Mouse (Mus musculus) layer of hippocampus, postnatal 14 days (tissue): ENCODE measurements around the gene Ehd1. TPM values are rescaled to one million over a fixed set of nuclear protein-coding genes. Genes with fewer than 3 reads are reported as not detected.
"Not testable (repeated sequence)": the region's sequence is repeated elsewhere in the genome, so short reads cannot be mapped to it uniquely, and the experiment has no call there.

ENCODE experiments used
- DNase-seq, 2 experiments: peaks; one replicate each; pipeline ENCODE4 v3.0.0; 2021 to 2022; ENCODE audit warnings: low spot score in 2 of 2, mixed read lengths in 1 of 2
- total RNA-seq, 2 experiments: library from RNA; stranded (reverse); gene quantifications; 2 replicates each; pipeline ENCODE4 v1.2.3; 2021

Ehd1 gene
- total RNA-seq, 2 experiments from 2014 or later: 68.8 to 79.0 TPM

DNA sequence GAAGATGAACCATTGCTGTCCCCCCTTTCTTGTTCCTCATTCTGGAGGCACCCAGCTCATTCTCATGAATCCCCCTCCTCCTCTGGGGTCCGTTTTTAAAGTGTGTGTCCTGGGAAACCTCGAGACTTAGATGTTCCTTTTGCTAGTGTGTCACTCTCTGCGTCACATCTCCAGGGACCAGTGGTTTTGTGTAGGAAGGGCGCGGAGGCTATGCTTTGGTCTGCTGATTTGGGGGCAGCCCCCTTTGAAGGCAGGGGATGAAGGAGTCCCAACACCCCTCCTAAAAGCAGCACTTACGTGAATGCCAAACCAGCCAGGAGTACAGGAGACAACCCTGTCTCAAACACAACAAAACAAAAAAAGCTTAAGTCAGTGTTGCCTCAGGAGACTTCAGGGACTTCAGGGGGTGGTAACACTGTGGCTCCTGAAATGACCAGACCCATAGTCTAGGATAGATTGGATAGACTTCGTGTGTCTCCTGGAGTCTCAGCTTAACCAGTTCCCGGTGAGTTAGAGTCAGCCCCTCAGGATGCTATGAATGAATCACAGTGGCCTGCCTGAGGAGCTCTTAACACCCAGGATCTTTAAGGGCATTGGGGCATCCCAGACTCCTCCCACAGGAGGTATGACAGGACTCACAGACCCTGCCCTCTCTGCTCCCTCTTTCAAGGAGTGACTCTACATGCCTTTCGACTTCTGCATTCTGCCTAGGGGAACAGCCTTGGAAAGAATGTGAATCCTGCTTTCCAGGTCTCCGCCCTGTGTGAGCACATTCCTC is 1.3 kb downstream of the Ehd1 start:
- no peak for DNase-seq

- DNase-seq: no peak
Measured at GRCm38 (mm10) chr19:6278439-6279073, 2.0 kb downstream of the Ehd1 start.

DNA sequence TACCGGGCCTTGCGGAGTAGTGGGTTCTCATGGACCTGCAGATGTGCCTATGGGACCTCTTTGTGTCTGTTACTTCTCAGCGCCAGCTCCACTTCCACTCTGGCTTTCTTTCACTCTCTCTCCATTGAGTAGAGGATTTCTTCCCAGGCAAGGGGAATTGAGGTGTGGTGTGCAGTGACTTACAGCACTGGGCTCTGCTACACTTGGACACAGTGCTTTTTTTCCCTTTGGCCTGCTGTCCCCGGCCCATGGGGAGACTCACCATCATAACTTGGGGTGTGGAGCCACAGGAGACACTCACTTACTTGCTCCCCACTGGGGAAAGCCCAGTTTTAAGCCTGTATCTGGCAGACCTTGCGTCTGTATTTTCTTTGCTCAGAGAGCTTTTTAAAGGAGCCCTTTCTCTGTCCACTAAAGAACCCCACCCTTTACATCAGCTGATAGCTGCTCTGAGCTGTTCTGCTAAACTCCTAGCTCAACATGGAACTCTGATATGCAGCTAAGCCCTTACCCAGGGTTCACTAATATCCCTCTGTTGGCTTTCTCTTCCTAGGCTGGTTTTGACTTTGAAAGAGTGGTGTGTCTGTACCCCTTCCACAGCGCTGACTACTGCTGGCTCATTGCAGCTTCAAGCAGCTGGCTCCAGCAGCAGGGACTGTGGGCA is 3.1 kb downstream of the Ehd1 start:
- DNase-seq: no peak

DNA sequence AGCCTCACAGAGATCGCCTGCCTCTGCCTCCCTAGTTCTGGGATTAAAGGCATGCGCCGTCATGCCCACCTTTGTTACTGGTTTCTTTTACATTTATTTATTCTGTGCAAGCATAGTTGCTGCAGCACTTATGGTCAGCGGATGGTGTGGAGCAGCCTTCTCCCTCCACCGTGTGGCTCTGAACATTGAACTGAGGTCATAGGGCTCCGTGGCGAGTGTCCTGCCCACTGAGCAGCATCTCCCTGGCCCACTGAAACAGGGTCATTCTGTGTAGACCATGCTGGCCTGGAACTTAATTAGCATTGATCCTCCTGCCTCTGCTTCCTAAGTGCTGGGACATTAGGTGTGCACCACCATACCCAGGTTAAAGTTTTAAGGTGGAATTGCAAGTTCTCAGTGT is 4.0 kb downstream of the Ehd1 start:
- no peak for DNase-seq

GRCm38 (mm10) chr19:6281122-6282020 is 4.8 kb downstream of the Ehd1 start:
- no peak for DNase-seq

DNA sequence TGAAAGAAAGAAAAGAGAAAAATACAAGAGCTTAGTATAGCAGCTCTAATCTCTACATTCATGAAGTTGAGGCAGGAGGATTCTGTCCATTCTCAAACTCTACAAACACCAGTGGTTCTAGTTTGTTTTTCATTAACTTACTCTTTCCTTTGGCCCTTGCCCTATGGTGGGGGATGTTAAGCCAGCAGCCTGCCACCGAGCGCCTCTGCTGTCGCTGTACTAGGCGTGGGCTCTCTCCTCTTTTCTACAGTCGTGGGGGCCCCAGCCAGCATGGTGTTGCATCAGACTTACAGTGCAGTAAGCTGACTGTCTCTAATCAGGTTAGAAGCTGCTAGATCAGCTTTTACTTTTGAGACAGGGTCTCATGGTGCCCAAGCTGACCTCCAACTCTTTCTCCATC is 6.5 kb downstream of the Ehd1 start:
- no peak for DNase-seq

- no peak for DNase-seq
Measured at GRCm38 (mm10) chr19:6284502-6284901, 8.0 kb downstream of the Ehd1 start.

DNA sequence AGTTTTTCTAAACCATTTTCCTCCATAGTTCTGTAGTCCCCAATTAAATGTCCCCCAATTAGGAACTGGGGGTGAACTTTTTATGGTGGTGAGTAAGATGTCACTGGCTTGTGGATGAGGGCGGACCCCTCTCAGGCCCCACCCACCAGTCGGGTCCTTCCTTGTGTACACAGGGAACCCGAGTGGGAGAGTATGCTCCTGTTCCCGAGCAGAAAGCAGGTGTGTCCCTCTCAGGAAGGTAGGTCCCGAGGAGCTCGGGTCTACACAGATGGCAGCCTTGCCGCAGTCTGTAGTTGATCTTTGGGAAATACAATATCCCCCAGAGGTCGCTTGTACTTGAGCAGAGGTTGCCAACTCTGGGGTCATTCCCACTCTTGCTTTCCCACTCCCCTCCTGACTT is 8.7 kb downstream of the Ehd1 start:
- DNase-seq: no peak

GRCm38 (mm10) chr19:6285632-6286433 is 9.3 kb downstream of the Ehd1 start:
- DNase-seq: no peak

DNA sequence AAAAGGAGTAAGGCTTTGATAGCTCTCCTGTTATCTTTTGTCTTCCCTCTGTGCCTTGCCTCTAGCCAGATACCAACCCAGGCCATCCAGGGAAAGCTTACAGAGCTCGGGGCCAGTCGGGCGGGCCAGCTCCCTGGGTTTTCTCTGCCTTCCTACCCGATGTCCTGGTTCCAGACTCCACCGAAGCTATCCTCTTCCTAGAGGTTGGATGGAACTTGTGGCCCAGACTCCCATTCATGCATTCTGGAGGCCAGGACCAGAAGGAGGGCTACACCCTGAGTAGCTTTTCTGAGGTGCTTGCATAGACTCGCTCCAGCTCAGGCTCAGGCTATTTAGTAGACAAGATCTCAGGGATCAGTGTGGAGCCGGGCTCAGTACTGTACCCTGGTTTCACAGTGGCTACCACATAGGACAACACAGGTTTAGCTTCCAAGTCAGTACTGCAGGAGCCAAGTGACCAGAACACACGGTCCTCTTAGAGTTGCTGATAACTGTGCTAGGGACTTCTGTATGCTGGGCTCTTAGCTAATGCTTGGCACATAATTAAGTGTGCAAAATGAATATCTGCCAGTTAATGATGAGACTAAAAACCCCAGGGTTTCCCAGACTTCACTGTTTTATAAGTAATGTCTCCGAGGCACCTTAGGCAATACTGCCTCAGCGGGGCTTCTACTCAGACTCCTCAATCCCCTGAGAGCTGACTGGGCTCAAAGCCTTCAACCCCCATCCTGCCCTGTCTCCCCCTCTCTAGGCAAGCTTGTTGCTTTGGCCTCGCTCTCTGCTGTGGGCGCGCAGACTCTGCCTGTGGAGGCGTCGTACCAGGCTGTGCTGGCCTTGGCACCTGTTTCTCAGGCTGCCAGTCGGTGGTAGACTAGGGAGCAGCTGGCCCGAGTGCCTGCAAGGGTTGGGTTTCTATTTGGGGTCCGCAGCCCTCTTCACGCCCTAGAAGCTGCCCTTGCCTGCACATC is 10.2 kb downstream of the Ehd1 start:
- DNase-seq: peak; percentile 62 to 69

GRCm38 (mm10) chr19:6288236-6288894 is 11.8 kb downstream of the Ehd1 start:
- DNase-seq: no peak

DNA sequence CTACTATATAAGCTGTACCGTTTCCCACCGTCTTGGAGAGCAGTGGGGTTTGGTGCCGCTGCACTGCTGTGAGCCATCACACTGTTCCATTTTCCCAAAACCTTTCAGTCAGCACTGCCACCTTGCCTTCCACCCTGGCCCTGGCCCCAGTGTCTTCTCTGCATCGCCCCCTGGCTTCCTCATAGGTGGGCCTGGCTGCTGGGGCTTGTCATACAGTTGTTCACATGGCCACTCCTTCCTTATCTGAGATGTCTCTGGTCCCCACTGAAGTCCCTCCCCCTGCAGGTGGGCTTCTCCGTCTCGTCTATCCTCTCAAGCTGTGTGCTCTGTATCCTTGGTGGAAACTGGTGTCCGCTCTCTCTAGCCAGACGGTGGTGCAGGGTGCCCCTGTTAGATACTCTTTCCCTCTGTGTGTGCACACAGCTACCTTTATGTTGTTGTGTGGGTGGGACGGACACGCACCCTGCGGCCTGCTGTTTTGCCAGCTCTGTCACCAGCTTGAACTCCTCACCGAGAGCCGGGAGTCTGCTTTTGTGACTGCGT is 13.2 kb downstream of the Ehd1 start:
- no peak for DNase-seq

DNA sequence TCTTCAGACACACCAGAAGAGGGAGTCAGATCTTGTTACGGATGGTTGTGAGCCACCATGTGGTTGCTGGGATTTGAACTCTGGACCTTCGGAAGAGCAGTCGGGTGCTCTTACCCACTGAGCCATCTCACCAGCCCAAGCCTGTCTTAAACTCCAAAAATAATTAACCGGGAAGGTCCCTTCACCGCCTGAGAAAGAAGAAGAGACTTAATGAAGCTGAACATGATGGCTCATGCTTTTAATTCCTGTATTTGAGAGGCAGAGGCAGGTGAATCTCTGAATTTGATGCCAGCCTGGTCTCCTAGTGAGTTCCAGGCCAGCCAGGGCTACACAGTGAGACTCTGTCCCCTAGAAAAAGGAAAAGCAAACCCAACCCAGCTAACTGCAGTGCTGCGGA is 14.2 kb downstream of the Ehd1 start:
- DNase-seq: not testable (repeated sequence)

- no peak for DNase-seq
Measured at GRCm38 (mm10) chr19:6291117-6291781, 14.7 kb downstream of the Ehd1 start.

- DNase-seq: no peak
Measured at GRCm38 (mm10) chr19:6292262-6292661, 15.7 kb downstream of the Ehd1 start.

DNA sequence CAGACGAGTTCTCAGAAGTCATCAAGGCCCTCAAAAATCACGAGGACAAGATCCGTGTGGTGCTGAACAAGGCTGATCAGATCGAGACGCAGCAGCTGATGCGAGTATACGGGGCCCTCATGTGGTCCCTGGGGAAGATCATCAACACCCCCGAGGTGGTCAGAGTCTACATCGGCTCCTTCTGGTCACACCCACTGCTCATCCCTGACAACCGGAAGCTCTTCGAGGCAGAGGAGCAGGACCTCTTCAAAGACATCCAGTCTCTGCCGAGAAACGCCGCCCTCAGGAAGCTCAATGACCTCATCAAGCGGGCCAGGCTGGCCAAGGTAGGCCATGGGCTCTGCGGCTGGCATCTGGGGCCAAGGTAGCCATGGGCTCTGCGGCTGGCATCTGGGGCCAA is 17.8 kb downstream of the Ehd1 start:
- DNase-seq: no peak

DNA sequence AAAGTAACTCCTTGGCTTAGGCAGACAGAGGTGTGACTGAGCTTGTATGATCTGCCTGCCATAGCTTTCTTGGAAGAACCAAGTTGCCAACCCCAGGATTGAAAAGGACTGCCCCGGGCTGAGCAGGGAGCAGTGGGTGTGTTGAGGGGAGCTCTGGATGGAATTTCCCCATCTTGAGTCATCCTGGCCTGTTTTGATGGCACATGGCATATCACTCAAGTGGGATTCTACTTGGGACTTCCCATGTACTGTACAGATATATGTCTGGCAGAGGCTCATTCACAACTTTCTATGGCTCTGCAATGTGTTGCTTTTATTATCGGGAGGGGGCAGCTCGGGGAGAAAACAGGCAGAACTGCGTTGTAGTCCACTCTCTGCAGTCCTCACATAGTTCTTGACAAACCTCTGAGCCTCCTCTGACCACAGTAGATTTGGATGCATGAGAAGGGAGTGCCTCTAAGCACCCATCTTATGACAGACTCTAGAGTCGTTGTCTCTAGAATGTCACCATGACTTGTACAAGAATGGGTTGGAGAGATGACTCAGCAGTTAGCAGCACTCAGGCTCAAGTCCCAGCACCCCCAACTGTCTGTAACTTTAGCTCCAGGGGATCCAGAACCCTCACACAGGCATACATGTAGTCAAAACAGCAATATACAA is 20.2 kb downstream of the Ehd1 start:
- DNase-seq: no peak
